Comparison of ENCODE assay signal across 8 mouse cellular contexts in the genomic region with DNA sequence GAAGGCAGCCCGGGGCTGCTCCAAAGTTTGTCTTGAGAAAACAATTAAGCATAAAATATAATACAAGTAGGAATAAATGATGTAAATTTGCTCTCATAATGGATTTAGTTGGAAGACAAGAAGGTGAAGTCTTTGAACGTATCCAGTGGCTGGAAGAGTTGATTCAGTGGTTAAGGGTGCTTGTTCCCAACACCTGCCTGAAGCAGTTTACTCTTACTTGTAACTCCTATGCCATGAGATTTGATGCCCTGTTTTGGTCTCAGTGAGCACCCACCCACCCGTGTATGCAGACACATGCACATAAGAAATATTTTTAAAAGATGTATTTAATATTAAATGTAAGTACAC. TPM values are rescaled to one million over a fixed set of nuclear protein-coding genes. Genes with fewer than 3 reads are reported as not detected.
DNase-seq lines count a peak whose midpoint lies in the region; ATAC-seq and TF ChIP-seq lines count a peak whose summit lies in the region.

No protein-coding gene starts in this region.

- TF ChIP-seq POLR2A in MEL (IDR thresholded peaks at IDR 0.05; ENCODE audit: control insufficient read depth in 1 of 2, insufficient read depth in 1 of 2, low read depth in 1 of 2, low read length in 2 of 2, poor library complexity in 1 of 2): no peak

- TF ChIP-seq EP300 in MEL (IDR thresholded peaks at IDR 0.05; ENCODE audit: low read depth in 1 of 2, low read length in 2 of 2): no peak
- no peak for TF ChIP-seq EP300 in liver, postnatal 0 days (IDR thresholded peaks at IDR 0.05; ENCODE audit: low read depth)

- no peaks in the 10 kb centered on the region; the same call in 1 of the 2 replicates for H3K4me1 ChIP-seq in intestine, embryonic 14.5 days (replicated peaks; ENCODE audit: control insufficient read depth, insufficient read depth, low read length)
- no peaks in the 10 kb centered on the region for H3K4me1 ChIP-seq in intestine, postnatal 0 days (replicated peaks; ENCODE audit: control insufficient read depth, insufficient read depth, low read length)
- peaks cover 9 to 22% of the 10 kb centered on the region in 2 experiments for H3K4me1 ChIP-seq in MEL (ENCODE audit: control insufficient read depth in 1 of 2, insufficient read depth in 2 of 2, low read length in 2 of 2)
- peaks cover 7% of the 10 kb centered on the region; the same call in 1 of the 2 replicates for H3K4me1 ChIP-seq in forebrain, embryonic 13.5 days
- peaks cover 15% of the 10 kb centered on the region for H3K4me1 ChIP-seq in liver, postnatal 0 days (ENCODE audit: insufficient read depth)

- peak overlapping the region; percentile 55 for H3K27ac ChIP-seq in intestine, embryonic 14.5 days (ENCODE audit: low read depth)
- no peak overlapping the region for H3K27ac ChIP-seq in intestine, postnatal 0 days (ENCODE audit: low read depth, low read length)
- H3K27ac ChIP-seq in MEL (ENCODE audit: control insufficient read depth, low read depth, low read length): peak overlapping the region; percentile 38
- peak overlapping the region; percentile 63 for H3K27ac ChIP-seq in forebrain, embryonic 13.5 days
- peak overlapping the region; percentile 78 for H3K27ac ChIP-seq in liver, postnatal 0 days (ENCODE audit: low read depth)

- ATAC-seq in intestine, embryonic 14.5 days (replicated peaks; ENCODE audit: low FRiP score, low TSS enrichment, low read depth): no peak
- ATAC-seq in intestine, postnatal 0 days: no peak
- ATAC-seq in forebrain, embryonic 13.5 days: no peak
- ATAC-seq in liver, postnatal 0 days: no peak

- 3% methylated on average over 3 of the region's 3 CpGs for WGBS in intestine, embryonic 14.5 days
- WGBS in intestine, postnatal 0 days: 11% methylated on average over 3 of the region's 3 CpGs
- 19% methylated on average over 3 of the region's 3 CpGs for WGBS in forebrain, embryonic 13.5 days
- WGBS in liver, postnatal 0 days (ENCODE audit: insufficient replicate concordance): 3% methylated on average over 3 of the region's 3 CpGs

- no peak for TF ChIP-seq CTCF in intestine, postnatal 0 days (IDR thresholded peaks at IDR 0.05; ENCODE audit: low read depth)
- TF ChIP-seq CTCF in MEL (IDR thresholded peaks at IDR 0.05 in 2 of 3, conservative IDR thresholded peaks at IDR 0.05 in 1 of 3; ENCODE audit: control insufficient read depth in 1 of 3, insufficient read depth in 1 of 3, low read depth in 2 of 3, low read length in 3 of 3, poor library complexity in 1 of 3, severe bottlenecking in 1 of 3): no peak
- no peak for TF ChIP-seq CTCF in liver, postnatal 0 days (IDR thresholded peaks at IDR 0.05; ENCODE audit: low read depth)

- TF ChIP-seq RAD21 in MEL (IDR thresholded peaks at IDR 0.05; ENCODE audit: low read depth, low read length): no peak

- no peak overlapping the region for H3K9ac ChIP-seq in intestine, embryonic 14.5 days (ENCODE audit: low read length)
- H3K9ac ChIP-seq in intestine, postnatal 0 days (ENCODE audit: low read depth, low read length): no peak overlapping the region
- no peak overlapping the region for H3K9ac ChIP-seq in MEL (ENCODE audit: control insufficient read depth, low read depth, low read length, poor library complexity, severe bottlenecking)
- no peak overlapping the region for H3K9ac ChIP-seq in forebrain, embryonic 13.5 days
- H3K9ac ChIP-seq in liver, postnatal 0 days (replicated peaks): no peak overlapping the region; the same call in 1 of the 2 replicates

- no peak overlapping the region for H3K4me2 ChIP-seq in intestine, embryonic 14.5 days (ENCODE audit: low read length)
- no peak overlapping the region for H3K4me2 ChIP-seq in intestine, postnatal 0 days (replicated peaks; ENCODE audit: low read depth)
- H3K4me2 ChIP-seq in forebrain, embryonic 13.5 days: 0 out of 2 replicates have a peak overlapping the region, but pooled peaks have one; percentile 16
- no peak overlapping the region for H3K4me2 ChIP-seq in liver, postnatal 0 days (ENCODE audit: low read depth, low read length)

- no peaks in the 10 kb centered on the region for H3K27me3 ChIP-seq in intestine, embryonic 14.5 days (replicated peaks; ENCODE audit: control insufficient read depth, insufficient read depth, low read length)
- H3K27me3 ChIP-seq in intestine, postnatal 0 days (replicated peaks; ENCODE audit: control insufficient read depth, insufficient read depth, low read length): no peaks in the 10 kb centered on the region
- H3K27me3 ChIP-seq in MEL (ENCODE audit: control insufficient read depth in 1 of 2, insufficient read depth in 2 of 2, low read length in 2 of 2): no peaks in the 10 kb centered on the region
- no peaks in the 10 kb centered on the region for H3K27me3 ChIP-seq in forebrain, embryonic 13.5 days
- H3K27me3 ChIP-seq in liver, postnatal 0 days (ENCODE audit: insufficient read depth, low read length): no peaks in the 10 kb centered on the region

- no peak overlapping the region for H3K4me3 ChIP-seq in intestine, embryonic 14.5 days (ENCODE audit: low read depth, low read length)
- H3K4me3 ChIP-seq in intestine, postnatal 0 days (ENCODE audit: low read depth, low read length): no peak overlapping the region
- H3K4me3 ChIP-seq in MEL (ENCODE audit: control insufficient read depth in 1 of 2, insufficient read depth in 1 of 2, low read depth in 2 of 2, low read length in 2 of 2): no peak overlapping the region
- no peak overlapping the region for H3K4me3 ChIP-seq in forebrain, embryonic 13.5 days
- H3K4me3 ChIP-seq in liver, postnatal 0 days (ENCODE audit: low read depth, low read length): no peak overlapping the region

- H3K79me2 ChIP-seq in MEL (ENCODE audit: control insufficient read depth, insufficient read depth, low read length, poor library complexity): no peaks in the 10 kb centered on the region; the same call in 1 of the 2 replicates

- intact Hi-C loops in left cerebral cortex, postnatal 10 days (cut with DNase I): no loop called here

- H3K9me3 ChIP-seq in intestine, embryonic 14.5 days (ENCODE audit: control insufficient read depth, low read length): no peaks in the 10 kb centered on the region
- no peaks in the 10 kb centered on the region for H3K9me3 ChIP-seq in intestine, postnatal 0 days (ENCODE audit: control insufficient read depth)
- no peaks in the 10 kb centered on the region for H3K9me3 ChIP-seq in MEL (replicated peaks; ENCODE audit: insufficient read depth, low read length)
- no peaks in the 10 kb centered on the region for H3K9me3 ChIP-seq in forebrain, embryonic 13.5 days (replicated peaks)
- no peaks in the 10 kb centered on the region for H3K9me3 ChIP-seq in liver, postnatal 0 days (ENCODE audit: low read length)

- H3K36me3 ChIP-seq in intestine, embryonic 14.5 days (ENCODE audit: control insufficient read depth, insufficient read depth, low read length): no peaks in the 10 kb centered on the region
- no peaks in the 10 kb centered on the region for H3K36me3 ChIP-seq in intestine, postnatal 0 days (ENCODE audit: control insufficient read depth, insufficient read depth)
- peaks cover 0 to 21% of the 10 kb centered on the region in 2 experiments; a peak in 2 of 4 replicates for H3K36me3 ChIP-seq in MEL (ENCODE audit: control insufficient read depth in 1 of 2, insufficient read depth in 2 of 2, low read length in 2 of 2)
- H3K36me3 ChIP-seq in forebrain, embryonic 13.5 days (ENCODE audit: poor library complexity, severe bottlenecking): no peaks in the 10 kb centered on the region
- H3K36me3 ChIP-seq in liver, postnatal 0 days (replicated peaks; ENCODE audit: insufficient read depth, low read length): no peaks in the 10 kb centered on the region

- no peak for DNase-seq in intestine, embryonic 14.5 days (ENCODE audit: low spot score)
- no peak for DNase-seq in MEL (ENCODE audit: low read depth, low spot score)
- no peak for DNase-seq in liver, postnatal 0 days
- no peak for DNase-seq in right cerebral cortex, postnatal 10 days (ENCODE audit: low spot score in 2 of 2)
- DNase-seq in right cerebral cortex, postnatal 4 days: no peak
- no peak for DNase-seq in left cerebral cortex, postnatal 10 days (ENCODE audit: extremely low spot score in 1 of 2, low spot score in 2 of 2)

TF ChIP-seq in MEL, 35 proteins besides CTCF, POLR2A, EP300 and RAD21:
- no peak for TF ChIP-seq ZNF384 (IDR thresholded peaks at IDR 0.05; ENCODE audit: low read depth, low read length)
- peak; percentile 87; the same call in 1 of the 2 replicates for TF ChIP-seq POLR2AphosphoS5 (IDR thresholded peaks at IDR 0.05; ENCODE audit: borderline replicate concordance, low read depth, low read length)

RNA-seq across cellular contexts. Expression of a gene that starts 44.3 kb away (rescaled TPM):
- polyA plus RNA-seq in intestine, embryonic 14.5 days (2014; fragmentation: Nextera tagmentation; extraction: Ambion mirVana): 0.65 and 1.4 TPM in 2 replicates
- polyA plus RNA-seq in intestine, postnatal 0 days (2015; fragmentation: Nextera tagmentation; extraction: Ambion mirVana): 1.3 and 1.8 TPM in 2 replicates
- total RNA-seq in MEL (2012; rRNA removed): 0.23 and 0.42 TPM in 2 replicates
- under 1 TPM in 1 of 2 experiments, not detected in 1; 0.42 TPM for polyA plus RNA-seq in MEL (2012; ENCODE audit: insufficient read depth in 1 of 2, insufficient read length in 2 of 2, low read depth in 1 of 2, low replicate concordance in 2 of 2, missing spikeins in 1 of 2)
- polyA plus RNA-seq in forebrain, embryonic 13.5 days (2015; fragmentation: Nextera tagmentation; extraction: Ambion mirVana): 0.10 and 0.43 TPM in 2 replicates
- 0.24 TPM in 1 of 2 replicates, not detected in the other for polyA plus RNA-seq in liver, postnatal 0 days (2015; fragmentation: Nextera tagmentation; extraction: Ambion mirVana)
- under 1 TPM; 0.36 to 0.56 TPM for total RNA-seq in left cerebral cortex, postnatal 10 days (2021)

RNA-seq across cellular contexts. Expression of a gene that starts 44.4 kb away (rescaled TPM):
- 6.8 and 8.1 TPM in 2 replicates for polyA plus RNA-seq in intestine, embryonic 14.5 days (2014; fragmentation: Nextera tagmentation; extraction: Ambion mirVana)
- 1.9 and 2.0 TPM in 2 replicates for polyA plus RNA-seq in intestine, postnatal 0 days (2015; fragmentation: Nextera tagmentation; extraction: Ambion mirVana)
- 1.5 and 2.5 TPM in 2 replicates for total RNA-seq in MEL (2012; rRNA removed)
- 1 to 10 TPM in 1 of 2 experiments, not detected in 1; 1.9 TPM for polyA plus RNA-seq in MEL (2012; ENCODE audit: insufficient read depth in 1 of 2, insufficient read length in 2 of 2, low read depth in 1 of 2, low replicate concordance in 2 of 2, missing spikeins in 1 of 2)
- 10.7 and 11.2 TPM in 2 replicates for polyA plus RNA-seq in forebrain, embryonic 13.5 days (2015; fragmentation: Nextera tagmentation; extraction: Ambion mirVana)
- polyA plus RNA-seq in liver, postnatal 0 days (2015; fragmentation: Nextera tagmentation; extraction: Ambion mirVana): 1.6 and 2.6 TPM in 2 replicates
- total RNA-seq in left cerebral cortex, postnatal 10 days (2021): 1 to 10 TPM; 3.4 to 4.8 TPM
